Mouse (Mus musculus) gastrocnemius, postnatal 10 days (tissue): Measurements from ENCODE around the gene Mrps18b. TPM values are rescaled to one million over a fixed set of nuclear protein-coding genes. Genes with fewer than 3 reads are reported as not detected.

Experiments
- DNase-seq: peaks from one replicate; pipeline ENCODE4 v3.0.0; 2021; ENCODE audit warnings: mixed read lengths
- microRNA-seq, 2 experiments: library from miRNA; unstranded; fragments of <30 nt; microRNA quantifications; one replicate each; pipeline ENCODE4 v1.2.0; 2021
- total RNA-seq, 2 experiments: library from RNA; stranded (reverse); gene quantifications; 2 replicates each; pipeline ENCODE4 v1.2.3; 2021

The Mrps18b gene
- total RNA-seq, 2 experiments from 2014 or later: 44.8 to 54.4 TPM

DNA sequence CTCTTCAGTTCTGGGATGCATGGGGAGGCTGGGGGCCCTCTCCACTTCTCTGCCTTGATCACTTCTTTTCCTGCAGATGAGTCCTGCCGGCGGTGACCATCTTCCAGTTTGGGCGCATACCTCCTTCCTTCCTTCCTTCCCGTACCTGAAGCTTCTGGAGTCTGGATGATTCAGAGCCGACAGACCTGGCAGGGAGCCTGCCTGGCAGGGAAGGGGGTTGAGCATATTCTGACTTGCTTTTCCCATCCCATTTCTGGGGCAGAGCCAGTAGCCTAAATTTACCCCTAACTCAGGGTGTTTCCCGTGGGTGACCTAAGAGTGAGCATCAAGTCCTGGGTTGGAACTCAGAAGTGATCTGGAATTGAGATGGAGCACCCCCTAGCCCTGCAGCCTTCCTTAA, 41.5 kb downstream of the Mrps18b start:
- DNase-seq: no peak

DNA sequence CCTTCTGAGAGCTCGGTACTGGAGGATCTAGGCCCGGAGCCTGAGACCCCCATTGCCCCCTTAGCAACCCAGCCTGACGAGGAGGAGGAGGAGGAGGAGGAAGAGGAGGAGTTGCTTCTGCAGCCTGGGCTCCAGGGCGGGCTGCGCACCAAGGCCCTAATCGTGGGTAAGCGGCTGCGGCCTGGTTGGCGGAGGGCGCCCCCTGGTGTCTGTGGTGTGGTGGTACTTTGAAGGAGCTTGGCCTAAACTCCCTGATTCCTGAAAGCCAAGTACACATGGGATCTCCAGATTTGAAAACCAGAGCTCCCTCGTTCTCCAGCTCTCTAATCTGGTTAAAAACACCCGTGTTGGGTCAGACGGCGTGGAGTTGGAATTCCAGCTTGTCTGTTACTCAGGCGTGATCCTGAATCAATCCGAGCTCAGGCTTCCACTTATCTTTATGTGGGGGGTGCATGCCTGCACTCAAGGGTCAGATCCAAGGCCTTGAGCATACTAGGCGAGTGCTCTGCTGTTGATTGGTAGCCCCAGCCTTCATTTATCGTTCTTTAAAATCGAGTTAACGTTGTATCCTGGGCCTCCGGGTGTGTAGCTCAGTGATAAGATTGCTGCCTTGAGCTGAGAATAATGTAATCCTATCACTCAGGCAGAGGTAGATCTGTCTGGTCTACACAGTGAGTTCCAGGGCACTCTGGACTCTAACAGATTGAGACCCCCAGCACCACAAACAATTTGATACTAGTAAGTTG, 42.2 kb downstream of the Mrps18b start:
- peak; percentile 94 for DNase-seq

DNA sequence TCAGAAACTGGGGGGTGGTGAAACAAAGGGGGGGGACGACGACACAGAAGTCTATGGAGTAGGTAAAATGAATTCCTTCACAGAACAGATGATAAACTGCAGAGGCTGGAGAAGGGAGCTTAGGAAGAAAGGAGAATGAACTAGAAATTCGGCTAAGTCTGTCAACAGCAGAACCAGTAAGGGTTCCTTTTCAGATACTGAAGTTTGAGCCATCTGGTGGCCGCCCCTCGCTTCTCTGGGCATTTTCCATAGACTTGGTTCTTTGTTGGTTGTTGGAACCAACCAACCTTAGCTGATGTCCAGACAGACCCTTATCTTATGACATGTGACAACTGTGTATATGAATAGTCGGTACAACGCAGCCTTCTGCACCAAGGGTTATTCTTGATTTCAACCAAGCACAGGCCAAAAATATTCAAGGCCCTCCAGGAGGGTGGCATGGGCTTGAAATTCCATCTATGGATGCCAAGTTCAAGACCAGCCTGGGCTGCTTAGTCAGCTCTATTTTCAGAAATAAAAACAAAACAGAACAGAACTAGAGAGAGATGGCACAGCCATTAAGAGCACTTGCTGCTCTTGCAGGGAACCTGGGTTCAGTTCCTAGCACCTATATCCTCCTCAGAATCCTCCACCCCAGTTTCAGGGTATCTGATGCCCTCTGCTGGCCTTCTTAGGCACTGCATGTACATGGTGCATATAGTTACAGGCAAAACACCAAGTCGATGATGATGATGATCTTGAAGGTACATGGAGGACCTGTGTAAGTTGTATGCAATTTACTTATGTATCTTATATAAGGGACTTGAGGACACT, 45.1 kb downstream of the Mrps18b start:
- DNase-seq: peak; percentile 44

DNA sequence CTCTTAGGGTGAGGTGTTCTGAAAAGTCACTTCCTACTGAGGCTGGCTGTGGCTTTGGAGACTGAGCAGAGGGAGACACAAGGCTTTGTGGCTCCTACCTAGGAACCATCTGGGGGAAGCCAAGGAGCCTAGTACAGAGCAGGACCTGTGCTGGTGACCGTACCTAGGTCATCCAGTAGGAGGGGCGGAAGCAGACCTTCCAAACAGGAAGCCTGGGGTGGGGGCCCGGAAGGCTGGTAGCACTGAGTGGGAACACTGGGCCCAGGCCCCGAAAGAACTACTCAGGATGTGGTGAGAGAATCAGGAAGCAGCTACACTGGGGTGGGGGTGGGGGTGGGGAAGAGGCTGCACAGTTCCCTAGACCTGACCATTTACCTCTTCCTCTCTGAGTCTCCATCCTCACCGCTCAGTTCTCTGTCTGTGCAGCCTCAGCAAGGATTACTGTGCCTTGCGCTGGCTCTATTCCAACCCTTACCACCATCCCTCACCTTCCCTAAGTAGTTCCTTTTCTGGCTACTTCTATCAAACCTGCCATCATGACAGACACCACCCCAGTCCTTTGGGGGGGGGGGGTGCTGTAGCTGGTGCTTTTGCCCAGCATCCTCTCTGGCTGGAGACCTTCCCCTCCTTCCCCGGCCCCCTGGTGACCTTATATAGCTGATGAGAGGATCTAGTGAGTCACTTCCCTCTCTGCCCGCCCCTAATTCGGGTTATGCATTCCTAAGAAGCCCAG, 45.9 kb downstream of the Mrps18b start:
- DNase-seq: peak; percentile 43

DNA sequence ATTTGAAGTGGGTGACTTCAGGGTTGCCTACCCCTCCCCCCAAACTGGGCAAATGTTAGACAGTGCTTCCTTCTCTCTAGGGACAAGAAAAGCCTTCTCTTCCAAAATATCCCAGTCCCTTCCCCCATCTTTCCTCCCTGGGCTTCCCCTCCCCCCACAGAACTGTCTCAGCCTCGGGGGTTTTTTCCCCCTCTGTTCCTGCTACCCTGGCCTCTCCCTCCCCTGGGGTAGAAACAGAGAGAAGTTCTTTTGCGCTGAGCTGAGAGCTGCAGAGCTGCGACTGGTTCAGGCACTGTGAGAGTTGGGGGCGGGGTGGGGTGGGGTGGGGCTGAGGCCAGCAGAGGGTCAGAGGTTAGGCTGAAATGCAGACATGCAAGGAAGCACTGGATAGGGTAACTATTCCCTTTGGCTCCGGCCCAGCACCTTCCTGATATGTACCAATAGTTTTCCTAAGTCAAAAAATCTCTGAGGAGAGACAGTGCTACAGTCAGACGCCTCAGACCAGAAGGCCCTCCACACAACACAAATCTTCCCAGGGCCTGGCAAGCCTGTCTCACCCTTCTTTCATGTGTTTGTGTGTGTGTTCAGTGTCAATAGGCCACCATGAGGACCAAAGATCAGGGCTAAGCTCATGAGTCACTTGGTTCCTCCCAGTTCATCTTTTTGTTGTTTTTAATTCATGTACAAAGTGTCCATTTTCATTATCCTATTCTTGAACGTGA, 46.7 kb downstream of the Mrps18b start:
- peak; percentile 41 for DNase-seq

DNA sequence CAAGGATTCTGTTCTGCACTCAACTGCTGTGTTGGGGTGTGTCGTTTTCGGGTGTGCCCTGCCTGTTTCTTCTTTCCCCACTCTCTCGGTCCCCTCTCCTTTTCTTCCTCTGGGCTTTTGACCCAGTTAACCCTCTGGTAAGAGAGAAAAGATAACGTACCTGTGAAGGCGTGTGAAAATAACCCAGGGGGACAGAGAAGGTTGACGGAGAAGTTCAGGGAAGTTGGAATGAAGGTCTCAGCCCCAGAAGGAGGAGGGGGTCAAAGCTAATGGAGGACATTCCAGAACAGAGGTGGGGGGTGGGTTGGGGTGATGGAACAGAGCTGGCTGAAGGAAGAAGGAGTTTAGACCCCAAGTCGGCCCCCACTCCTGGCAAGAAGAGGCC, 47.2 kb downstream of the Mrps18b start:
- no peak for DNase-seq

DNA sequence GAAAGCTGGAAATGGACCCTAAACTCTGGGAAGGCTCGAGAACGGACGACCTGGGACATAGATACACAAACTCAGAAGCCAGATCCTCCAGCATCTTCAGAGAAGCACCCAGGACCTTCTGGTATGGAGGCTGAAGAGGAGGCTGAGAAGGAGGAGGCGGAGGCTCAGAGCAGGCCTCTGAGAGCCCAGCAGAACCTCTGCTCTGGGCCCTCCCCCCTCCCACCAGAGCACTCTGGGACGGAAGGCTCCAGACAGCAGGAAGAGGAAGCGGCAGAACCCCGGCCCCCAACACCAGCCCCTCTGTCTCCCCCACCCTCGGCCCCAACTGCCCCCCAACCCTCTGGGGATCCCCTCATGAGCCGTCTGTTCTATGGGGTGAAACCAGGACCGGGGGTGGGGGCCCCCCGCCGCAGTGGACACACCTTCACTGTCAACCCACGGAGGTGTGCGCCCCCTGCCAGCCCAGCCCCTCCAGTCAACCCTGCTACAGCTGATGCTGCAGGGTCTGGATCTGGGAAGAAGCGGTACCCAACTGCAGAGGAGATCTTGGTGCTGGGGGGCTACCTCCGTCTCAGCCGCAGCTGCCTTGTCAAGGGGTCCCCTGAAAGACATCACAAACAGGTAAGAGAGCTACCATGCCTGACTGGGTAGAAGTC, 47.9 kb downstream of the Mrps18b start:
- no peak for DNase-seq

DNA sequence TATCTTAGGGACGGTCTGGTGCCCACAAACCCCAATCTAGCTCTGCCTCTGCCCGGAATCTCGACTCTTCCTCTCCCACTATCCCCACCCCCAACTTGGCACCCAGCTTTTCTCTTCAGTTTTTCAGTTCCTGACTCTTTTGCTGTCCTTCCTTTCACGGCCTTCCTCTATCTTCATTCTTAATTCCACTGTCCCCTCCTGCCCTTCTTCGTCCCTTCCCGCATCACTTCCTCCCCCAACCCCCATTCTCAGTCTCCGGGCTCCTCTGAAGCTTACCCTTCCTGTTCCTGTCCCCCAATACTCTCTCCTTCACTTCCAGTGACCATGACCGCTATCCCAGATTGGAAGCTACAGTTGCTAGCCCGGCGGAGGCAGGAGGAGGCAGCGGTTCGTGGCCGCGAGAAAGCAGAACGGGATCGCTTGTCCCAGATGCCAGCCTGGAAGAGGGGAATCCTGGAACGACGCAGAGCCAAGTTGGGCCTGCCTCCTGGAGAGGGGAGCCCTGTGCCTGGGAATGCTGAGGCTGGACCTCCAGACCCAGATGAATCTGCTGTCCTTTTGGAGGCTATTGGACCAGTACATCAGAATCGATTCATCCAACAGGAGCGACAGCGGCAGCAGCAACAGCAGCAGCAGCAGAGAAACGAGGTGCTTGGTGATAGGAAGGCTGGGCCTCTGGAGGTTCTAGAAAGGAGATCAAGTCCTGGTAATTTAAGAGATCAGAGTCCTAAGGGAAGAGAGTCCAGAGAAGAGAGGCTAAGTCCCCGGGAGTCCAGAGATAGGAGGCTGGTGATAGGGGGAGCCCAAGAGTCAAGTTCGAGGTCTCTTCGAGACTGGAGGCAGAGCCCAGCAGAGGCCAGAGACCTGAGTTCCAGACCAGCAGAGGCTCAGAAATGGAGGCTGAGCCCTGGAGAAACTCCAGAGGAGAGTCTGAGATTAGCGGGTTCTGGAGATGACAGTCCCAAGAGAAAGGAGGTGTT, 49.0 kb downstream of the Mrps18b start:
- peak; percentile 32 for DNase-seq

DNA sequence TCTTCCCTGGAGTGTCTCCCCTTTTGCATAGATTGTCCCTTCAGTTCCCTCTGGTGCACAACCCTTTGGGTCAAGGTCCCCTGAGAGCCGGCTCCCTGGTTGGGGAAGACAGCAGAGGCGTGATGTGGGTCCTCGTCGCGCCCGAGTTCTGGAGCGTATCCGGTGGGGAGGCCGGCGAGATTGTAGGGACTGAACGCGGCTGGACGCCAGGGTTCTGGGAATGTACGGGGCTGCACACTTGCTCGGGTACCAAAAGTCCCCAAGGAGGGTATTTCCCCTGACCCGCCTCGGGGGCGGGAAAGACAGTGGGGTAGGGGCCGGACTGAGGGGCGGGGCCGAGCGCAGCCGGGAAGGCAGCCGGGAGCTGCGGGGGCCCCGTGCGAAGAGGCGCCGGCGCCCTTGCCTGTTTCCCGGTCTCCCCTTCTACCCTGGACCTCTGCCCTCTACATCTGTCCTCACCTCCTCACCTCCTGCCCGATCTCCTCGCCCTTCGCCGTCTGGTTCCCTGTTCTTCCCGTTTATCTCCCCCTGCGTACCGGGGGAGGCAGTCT, 49.8 kb downstream of the Mrps18b start:
- peak; percentile 75 for DNase-seq

DNA sequence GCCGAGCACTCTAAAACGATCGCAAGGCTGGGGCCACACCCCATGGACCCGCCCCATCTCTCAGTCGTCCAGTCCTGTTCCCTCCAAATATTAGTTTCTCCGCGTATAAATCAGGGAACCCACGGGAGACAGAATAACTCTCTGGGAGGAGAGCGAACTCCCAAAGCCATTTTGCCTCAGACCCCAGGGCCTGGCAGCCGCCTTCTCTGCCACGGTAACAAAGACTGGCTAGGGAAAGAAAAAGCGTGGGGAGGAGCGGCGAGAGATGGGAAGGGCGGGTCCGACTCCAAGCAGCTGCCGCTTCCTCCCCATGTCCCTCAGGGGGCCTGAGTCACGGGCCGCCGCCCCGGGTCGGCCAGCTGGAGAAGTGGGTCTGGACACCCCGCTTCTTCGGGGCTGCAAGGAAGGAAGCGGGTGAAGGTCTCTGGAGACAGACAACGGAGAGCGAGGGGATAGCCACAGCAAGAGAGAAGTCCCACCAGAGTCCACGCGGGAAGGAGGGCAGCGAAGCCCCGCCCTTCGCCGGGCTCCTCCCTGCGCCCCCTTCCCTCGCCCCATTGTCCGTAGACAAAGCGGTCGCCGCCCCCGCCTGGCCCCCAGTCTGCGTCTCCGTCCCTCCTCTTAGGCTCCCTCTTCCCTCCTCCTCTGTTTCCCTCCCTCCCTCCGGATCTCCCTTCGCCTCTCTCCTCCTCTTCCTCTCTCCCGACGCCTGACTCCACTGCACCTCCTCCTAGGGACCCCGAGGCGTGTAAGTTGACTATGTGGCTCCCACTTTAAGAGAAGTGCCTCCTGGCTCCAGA, 50.5 kb downstream of the Mrps18b start, which contains the start of gene Ppp1r18:
TSS of gene Ppp1r18 (plus strand) at position 113 of the 800 bp plus-strand sequence.
- DNase-seq: peak; percentile 81

DNA sequence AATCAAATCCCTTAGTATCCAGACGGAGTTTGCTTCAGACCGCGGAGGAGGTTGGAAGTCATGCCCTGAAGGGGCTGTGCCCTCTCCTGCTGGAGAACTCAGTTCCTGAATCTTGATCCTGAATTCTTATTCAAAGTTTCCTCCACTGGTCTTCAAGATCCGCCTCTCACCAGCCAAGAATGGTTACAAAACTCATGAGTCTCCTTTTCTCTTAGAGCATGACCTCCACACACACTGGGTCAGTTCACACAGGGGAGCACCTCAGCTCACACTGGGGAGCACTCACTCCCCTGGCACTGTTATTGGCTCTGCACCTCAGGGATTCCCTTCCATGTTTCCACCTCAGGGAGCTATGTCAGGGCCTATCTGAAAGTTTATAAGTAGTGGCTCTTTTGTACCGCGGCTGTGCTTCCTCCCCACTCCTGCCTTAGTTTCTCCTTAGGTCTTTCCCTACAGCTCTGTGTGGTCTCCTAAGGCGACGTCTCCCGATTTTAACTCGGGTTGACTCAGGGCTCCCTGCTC, 51.3 kb downstream of the Mrps18b start:
- DNase-seq: no peak

DNA sequence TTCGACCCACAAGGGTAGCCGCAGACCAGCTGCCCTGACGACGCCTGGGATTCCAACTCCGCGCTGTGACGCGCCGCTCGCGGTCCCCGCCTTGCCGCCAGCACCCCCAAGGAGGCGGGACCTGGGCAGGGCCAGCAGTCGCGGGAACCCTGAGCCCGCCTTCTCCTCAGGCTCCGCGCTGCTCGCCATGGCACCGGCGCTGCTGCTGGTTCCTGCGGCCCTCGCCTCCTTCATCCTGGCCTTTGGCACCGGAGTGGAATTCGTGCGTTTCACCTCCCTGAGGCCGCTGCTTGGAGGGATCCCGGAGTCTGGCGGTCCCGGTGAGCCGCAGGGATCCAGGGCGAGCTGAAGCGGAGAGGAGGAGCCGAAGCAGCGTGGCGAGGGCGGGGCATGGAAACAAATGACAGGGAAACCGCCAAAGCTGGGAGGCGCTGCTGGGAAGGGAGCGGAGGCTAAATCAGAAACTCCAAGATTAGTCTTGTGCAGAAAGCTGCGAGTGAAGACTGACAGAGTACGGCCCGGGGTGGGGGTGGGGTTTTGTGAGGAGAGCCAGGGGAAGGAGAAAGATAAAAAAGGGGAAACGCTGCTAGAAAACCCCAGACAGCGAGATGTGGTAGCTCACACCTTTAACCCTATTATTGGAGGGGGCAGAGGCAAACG, 54.9 kb downstream of the Mrps18b start, which contains the start of gene Nrm:
TSS of gene Nrm (plus strand) at position 121 of the 660 bp plus-strand sequence.
- DNase-seq: peak; percentile 87

DNA sequence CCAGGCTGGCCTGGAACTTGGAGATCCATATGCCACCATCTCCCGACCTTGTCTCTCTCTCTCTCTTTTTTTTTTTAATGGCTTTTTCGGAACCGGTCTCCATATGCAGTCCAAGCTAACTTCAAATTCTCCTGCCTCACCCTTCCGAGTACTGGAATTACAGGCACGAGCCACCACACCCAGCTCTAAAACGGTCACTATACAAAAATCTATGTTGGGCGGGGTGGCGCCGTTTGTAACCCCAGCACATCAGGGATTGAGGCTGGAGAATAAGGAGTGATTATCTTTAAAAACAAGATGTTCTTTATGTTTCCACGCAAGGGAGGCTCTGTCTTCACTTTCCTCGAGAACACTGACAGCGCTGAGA, 55.4 kb downstream of the Mrps18b start:
- DNase-seq: no peak

Small RNA genes lying within 50 kb of the gene (microRNA-seq; reads per million reads assigned to microRNA genes)
- gene Gm28033 (0 to 0.25 reads per million in 2 experiments), gene Mir1894 (0 reads per million in 2 experiments), gene Mir877 (17.6 to 37.8 reads per million in 2 experiments)

Other genes with a start within 250 kb of the Mrps18b start
- 10 to 100 TPM; 17.0 to 24.0 TPM for gene Vars2, start 248.8 kb downstream of the Mrps18b start, total RNA-seq
- 10 to 100 TPM; 18.2 to 20.5 TPM for gene Gtf2h4, start 242.7 kb downstream of the Mrps18b start, total RNA-seq
- gene Ddr1, start 211.8 kb downstream of the Mrps18b start, total RNA-seq: 10 to 100 TPM; 35.2 to 42.8 TPM
- gene Ier3, start 94.7 kb downstream of the Mrps18b start, total RNA-seq: 1 to 10 TPM; 4.5 to 5.8 TPM
- gene Flot1, start 93.2 kb downstream of the Mrps18b start, total RNA-seq: 10 to 100 TPM; 38.8 to 41.3 TPM
- gene Tubb5, start 78.1 kb downstream of the Mrps18b start, total RNA-seq: 100 to 1,000 TPM; 205 to 251 TPM
- gene Mdc1, start 74.9 kb downstream of the Mrps18b start, total RNA-seq: 10 to 100 TPM; 10.1 to 14.6 TPM
- gene Nrm, start 55.1 kb downstream of the Mrps18b start, total RNA-seq: 1 to 10 TPM; 7.8 to 9.7 TPM
- 10 to 100 TPM; 14.7 to 21.9 TPM for gene Ppp1r18, start 50.8 kb downstream of the Mrps18b start, total RNA-seq
- gene Dhx16, start 36.6 kb downstream of the Mrps18b start, total RNA-seq: 10 to 100 TPM; 12.6 to 16.8 TPM
- 10 to 100 TPM; 49.6 to 56.2 TPM for gene 2310061I04Rik, start 19.0 kb downstream of the Mrps18b start, total RNA-seq
- gene Atat1, start 6.3 kb downstream of the Mrps18b start, total RNA-seq: 1 to 10 TPM; 6.4 to 9.8 TPM
- 10 to 100 TPM; 31.4 to 47.1 TPM for gene Ppp1r10, start within 50 bp of the Mrps18b start, total RNA-seq
- 10 to 100 TPM; 65.7 to 71.6 TPM for gene Abcf1, start 53.4 kb upstream of the Mrps18b start, total RNA-seq
- gene Gnl1, start 63.5 kb upstream of the Mrps18b start, total RNA-seq: 10 to 100 TPM; 21.7 to 28.5 TPM
- gene Prr3, start 63.8 kb upstream of the Mrps18b start, total RNA-seq: 1 to 10 TPM; 5.1 to 9.3 TPM
- gene H2-T24, start 104.2 kb upstream of the Mrps18b start, total RNA-seq: under 1 TPM; 0.45 to 0.84 TPM
- 1 to 10 TPM; 5.2 to 6.7 TPM for gene H2-T23, start 116.5 kb upstream of the Mrps18b start, total RNA-seq
- 1 to 10 TPM; 8.1 to 8.8 TPM for gene H2-T22, start 126.4 kb upstream of the Mrps18b start, total RNA-seq
- under 1 TPM in 1 of 2 experiments, not detected in 1; 0.16 TPM for gene Gm6034, start 126.6 kb upstream of the Mrps18b start, total RNA-seq
- 1 to 10 TPM; 1.6 to 2.0 TPM for gene Gm11127, start 142.0 kb upstream of the Mrps18b start, total RNA-seq
- gene Gm19684, start 205.3 kb upstream of the Mrps18b start, total RNA-seq: not detected
- gene Gm7030, start 213.0 kb upstream of the Mrps18b start, total RNA-seq: not detected